Mouse (Mus musculus) brain, adult 2 months (tissue): Measurements from ENCODE around the gene Ugt1a1.

ENCODE experiments used
- DNase-seq: peaks from one replicate; pipeline ENCODE4 v3.0.0; 2011; ENCODE audit warnings: low read depth, low spot score

Ugt1a1 gene

GRCm38 (mm10) chr1:88258361-88258760 is 46.6 kb downstream of the Ugt1a1 start:
- no peak for DNase-seq

GRCm38 (mm10) chr1:88258881-88259642 is 47.3 kb downstream of the Ugt1a1 start:
- DNase-seq: peak; percentile 53

GRCm38 (mm10) chr1:88259643-88260024 is 47.9 kb downstream of the Ugt1a1 start:
- DNase-seq: no peak

- no peak for DNase-seq
Observed at GRCm38 (mm10) chr1:88260114-88260513, 48.4 kb downstream of the Ugt1a1 start.

GRCm38 (mm10) chr1:88260604-88261377 is 49.0 kb downstream of the Ugt1a1 start:
- DNase-seq: no peak

- DNase-seq: no peak
Observed at GRCm38 (mm10) chr1:88261706-88262105, 49.9 kb downstream of the Ugt1a1 start.

- peak; percentile 78 for DNase-seq
Observed at GRCm38 (mm10) chr1:88262255-88262654, 50.5 kb downstream of the Ugt1a1 start.

GRCm38 (mm10) chr1:88262961-88263360 is 51.2 kb downstream of the Ugt1a1 start:
- DNase-seq: no peak

GRCm38 (mm10) chr1:88263778-88264177 is 52.0 kb downstream of the Ugt1a1 start:
- no peak for DNase-seq

- DNase-seq: peak; percentile 44
Observed at GRCm38 (mm10) chr1:88264237-88264868, 52.6 kb downstream of the Ugt1a1 start.

- DNase-seq: no peak
Observed at GRCm38 (mm10) chr1:88264869-88265240, 53.1 kb downstream of the Ugt1a1 start.

- DNase-seq: no peak
Observed at GRCm38 (mm10) chr1:88266123-88266522, 54.4 kb downstream of the Ugt1a1 start.

- no peak for DNase-seq
Observed at GRCm38 (mm10) chr1:88267489-88267888, 55.7 kb downstream of the Ugt1a1 start.

GRCm38 (mm10) chr1:88268070-88268469 is 56.3 kb downstream of the Ugt1a1 start:
- DNase-seq: no peak
